Mouse (Mus musculus): ENCODE measurements around the gene Lca5.

DNA sequence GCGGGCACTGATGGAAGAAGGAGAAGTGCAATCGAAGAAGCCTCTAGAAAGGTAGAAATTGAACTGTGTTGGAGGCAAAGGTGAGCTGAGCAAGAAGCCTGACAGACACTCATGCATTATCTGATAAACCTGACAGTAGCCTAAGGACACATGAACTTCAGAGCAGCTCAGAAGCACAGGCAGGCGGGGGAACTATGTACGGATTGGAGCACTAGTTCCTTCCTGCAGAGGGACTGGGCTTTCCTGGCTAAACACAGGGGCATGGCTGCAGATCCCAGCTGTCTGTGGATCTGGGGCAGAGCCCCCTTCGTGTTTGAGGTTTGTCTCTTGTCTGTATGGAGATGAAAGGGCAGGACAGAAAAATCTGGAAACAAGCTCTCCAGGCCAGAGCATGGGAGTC, 89.8 kb downstream of the Lca5 start:
- TF ChIP-seq NANOG (IDR thresholded peaks at IDR 0.05; ENCODE audit: borderline replicate concordance, low read length) (no peak), CTCF (conservative IDR thresholded peaks at IDR 0.05; ENCODE audit: low read length) (no peak)

All from E14TG2a.4 (cell line).